Mouse (Mus musculus): Measurements from ENCODE around the gene Phf23.

- no peak for TF ChIP-seq CTCF (IDR thresholded peaks at IDR 0.05; ENCODE audit: control insufficient read depth, insufficient read depth, insufficient read length)
- no peak for TF ChIP-seq MAX (IDR thresholded peaks at IDR 0.05)
- no peak for TF ChIP-seq CEBPB (IDR thresholded peaks at IDR 0.05; ENCODE audit: low read depth)
- no peak for TF ChIP-seq USF1 (IDR thresholded peaks at IDR 0.05; ENCODE audit: low read depth)
- TF ChIP-seq FOSL1 (IDR thresholded peaks at IDR 0.05; ENCODE audit: insufficient read depth, low read length, poor library complexity, severe bottlenecking), result no peak
- TF ChIP-seq MYOG (IDR thresholded peaks at IDR 0.05; ENCODE audit: control insufficient read depth, extremely low read depth, insufficient read length), result no peak
These were observed 15.0 kb downstream of the Phf23 start for GRCm38 (mm10) chr11:70010548-70010947.
